Mouse (Mus musculus): ENCODE measurements at regions not wholly inside any gene's neighbourhood (a gene's known extent, or its start where the extent isn't known, plus 50 kb on each side); places are given as distances from the start of the nearest gene placed in this dataset.

- no peak for DNase-seq (ENCODE audit: extremely low read depth, low read depth)
These were observed 152.9 kb upstream of the Zic3 start for GRCm38 (mm10) chrX:57869648-57870047.

- DNase-seq (ENCODE audit: extremely low read depth, low read depth) = no peak
These were observed 105.8 kb upstream of the Zic3 start for GRCm38 (mm10) chrX:57916705-57917104.

- DNase-seq (ENCODE audit: extremely low read depth, low read depth) = no peak
These were observed 104.9 kb upstream of the Zic3 start for GRCm38 (mm10) chrX:57917441-57918145.

- no peak for DNase-seq (ENCODE audit: extremely low read depth, low read depth)
These were observed 104.1 kb upstream of the Zic3 start for GRCm38 (mm10) chrX:57918181-57919115.

- DNase-seq (ENCODE audit: extremely low read depth, low read depth) = no peak
These were observed 102.6 kb upstream of the Zic3 start for GRCm38 (mm10) chrX:57919886-57920285.

GRCm38 (mm10) chrX:57920376-57920775 is 102.1 kb upstream of the Zic3 start:
- no peak for DNase-seq (ENCODE audit: extremely low read depth, low read depth)

GRCm38 (mm10) chrX:57921294-57921693 is 101.2 kb upstream of the Zic3 start:
- DNase-seq (ENCODE audit: extremely low read depth, low read depth) = no peak

GRCm38 (mm10) chrX:57921821-57922449 is 100.6 kb upstream of the Zic3 start:
- DNase-seq (ENCODE audit: extremely low read depth, low read depth) = no peak

- no peak for DNase-seq (ENCODE audit: extremely low read depth, low read depth)
These were observed 98.7 kb upstream of the Zic3 start for GRCm38 (mm10) chrX:57923836-57924235.

GRCm38 (mm10) chrX:57935621-57936020 is 86.9 kb upstream of the Zic3 start:
- peak; percentile 3 for DNase-seq (ENCODE audit: extremely low read depth, low read depth)

GRCm38 (mm10) chrX:57938248-57938836 is 84.2 kb upstream of the Zic3 start:
- no peak for DNase-seq (ENCODE audit: extremely low read depth, low read depth)

- no peak for DNase-seq (ENCODE audit: extremely low read depth, low read depth)
These were observed 71.6 kb upstream of the Zic3 start for GRCm38 (mm10) chrX:57950896-57951295.

- DNase-seq (ENCODE audit: extremely low read depth, low read depth) = no peak
These were observed 71.2 kb upstream of the Zic3 start for GRCm38 (mm10) chrX:57951301-57951700.

GRCm38 (mm10) chrX:57954594-57955185 is 67.8 kb upstream of the Zic3 start:
- DNase-seq (ENCODE audit: extremely low read depth, low read depth) = no peak

Data from MEL-GATA-1-ER (cell line).